Mouse (Mus musculus) cortical plate, adult 2 months (tissue): ENCODE measurements around the gene Mc1r.

Experiments
- CTCF ChIP-seq: fragments of 200-500 bp; IDR thresholded peaks from 2 replicates; pipeline ENCODE4 v1.5.1; 2011; ENCODE audit warnings: mild to moderate bottlenecking, control low read depth, low read length; ENCODE audit not compliant: insufficient read depth; ENCODE audit errors: extremely low read depth
- POLR2A ChIP-seq: fragments of 200-500 bp; IDR thresholded peaks from 2 replicates; pipeline ENCODE4 v1.6.1; 2011; ENCODE audit warnings: mild to moderate bottlenecking, low read length, control low read depth; ENCODE audit not compliant: insufficient read depth; ENCODE audit errors: extremely low read depth

- TF ChIP-seq CTCF = no peak
- TF ChIP-seq POLR2A = no peak
Observed at GRCm38 (mm10) chr8:123422781-123423159, 15.9 kb downstream of the Mc1r start.
